ENCODE assay signal across 27 mouse cellular contexts in the genomic region with DNA sequence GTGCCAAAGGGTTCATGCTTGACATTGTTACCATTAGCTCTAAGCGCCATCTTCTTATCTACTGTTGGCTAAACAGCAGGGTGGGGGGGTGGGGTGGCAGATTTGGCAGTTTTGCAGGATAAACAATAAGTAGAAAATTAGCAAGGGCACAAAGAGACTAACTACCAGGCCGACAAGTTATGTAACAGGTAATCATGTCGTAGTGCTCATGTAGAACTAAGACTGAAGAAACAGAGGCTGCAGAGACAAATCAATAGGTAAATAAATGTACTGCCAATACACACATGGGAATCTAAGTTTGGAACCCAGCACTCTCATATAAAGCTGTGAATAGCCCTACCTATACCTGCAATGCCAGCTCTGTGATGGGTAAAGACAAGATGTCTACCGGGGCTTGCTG.
DNase-seq lines count a peak whose midpoint lies in the region; ATAC-seq and TF ChIP-seq lines count a peak whose summit lies in the region.
"Had no signal": no experiment of that assay in that cellular context is flagged by ENCODE, and none has a peak within 500 bp of the region (broad histone marks: within the 10 kb centered on the region; RNA-seq: fewer than 3 reads in every experiment).

No protein-coding gene starts in this region.

- peak; percentile 12 for DNase-seq in liver
- DNase-seq in liver, postnatal 0 days: no peak
- DNase-seq in liver, embryonic 11.5 days (ENCODE audit: low spot score): no peak
- no peak for DNase-seq in cerebellum, adult 9-11 months
- DNase-seq: adrenal gland, adult 8-10 months; adrenal gland, postnatal 14 days; adrenal gland, postnatal 36 days; B cell, adult 2 months; cerebellum, adult 11-12 months; cerebellum, adult 2 months; cerebellum, adult 9-10 months; cerebellum, postnatal 14 days; cerebellum, postnatal 36 days; embryo, embryonic 11 days had no signal

- no peaks in the 10 kb centered on the region for H3K4me1 ChIP-seq in liver, postnatal 0 days (ENCODE audit: insufficient read depth)
- no peaks in the 10 kb centered on the region for H3K4me1 ChIP-seq in liver, embryonic 11.5 days (replicated peaks; ENCODE audit: control insufficient read depth, insufficient read depth, low read length)
- H3K4me1 ChIP-seq: embryonic facial prominence, embryonic 13.5 days; embryonic facial prominence, embryonic 15.5 days had no signal

- ATAC-seq in liver, postnatal 0 days: no peak
- 0 out of 2 replicates have a peak, but pooled peaks have one; percentile 26 for ATAC-seq in liver, embryonic 11.5 days (replicated peaks; ENCODE audit: low FRiP score)
- ATAC-seq in megakaryocyte-erythroid progenitor cell, adult 5-6 weeks (replicated peaks; ENCODE audit: low FRiP score, low TSS enrichment, poor library complexity, severe bottlenecking): 0 out of 2 replicates have a peak, but pooled peaks have one; percentile 23
- ATAC-seq: activated CD4-positive, CD25-positive, alpha-beta regulatory T cell, adult 4 months; CD4-positive, CD25-positive, alpha-beta regulatory T cell, adult 4 months; forebrain, embryonic 14.5 days; forebrain, embryonic 16.5 days; Patski had no signal

- H3K9ac ChIP-seq in liver, postnatal 0 days (replicated peaks): no peak overlapping the region
- no peak overlapping the region for H3K9ac ChIP-seq in liver, embryonic 11.5 days (ENCODE audit: low read depth, low read length)
- H3K9ac ChIP-seq: embryonic facial prominence, embryonic 13.5 days; embryonic facial prominence, embryonic 15.5 days; forebrain, embryonic 12.5 days had no signal

- no peak overlapping the region for H3K4me2 ChIP-seq in liver, postnatal 0 days (ENCODE audit: low read depth, low read length)
- H3K4me2 ChIP-seq in liver, embryonic 11.5 days: no peak overlapping the region
- H3K4me2 ChIP-seq: embryonic facial prominence, embryonic 13.5 days; embryonic facial prominence, embryonic 15.5 days; forebrain, embryonic 12.5 days had no signal

- H3K27me3 ChIP-seq in liver, postnatal 0 days (ENCODE audit: insufficient read depth, low read length): no peaks in the 10 kb centered on the region
- no peaks in the 10 kb centered on the region for H3K27me3 ChIP-seq in liver, embryonic 11.5 days (replicated peaks; ENCODE audit: control insufficient read depth, insufficient read depth, low read length)
- H3K27me3 ChIP-seq: CH12.LX; embryonic facial prominence, embryonic 13.5 days; embryonic facial prominence, embryonic 15.5 days; forebrain, embryonic 12.5 days had no signal

- no peak overlapping the region for H3K27ac ChIP-seq in liver, postnatal 0 days (ENCODE audit: low read depth)
- no peak overlapping the region for H3K27ac ChIP-seq in liver, embryonic 11.5 days (ENCODE audit: low read depth, low read length)
- H3K27ac ChIP-seq: embryonic facial prominence, embryonic 13.5 days; embryonic facial prominence, embryonic 15.5 days; forebrain, embryonic 10.5 days; forebrain, embryonic 12.5 days had no signal

- 56% methylated on average over 4 of the region's 4 CpGs for WGBS in liver, postnatal 0 days (ENCODE audit: insufficient replicate concordance)
- WGBS in liver, embryonic 11.5 days: 76% methylated on average over 4 of the region's 4 CpGs

- no peaks in the 10 kb centered on the region for H3K36me3 ChIP-seq in liver, postnatal 0 days (replicated peaks; ENCODE audit: insufficient read depth, low read length)
- H3K36me3 ChIP-seq in liver, embryonic 11.5 days (ENCODE audit: control insufficient read depth, insufficient read depth, low read length): no peaks in the 10 kb centered on the region
- H3K36me3 ChIP-seq: embryonic facial prominence, embryonic 13.5 days; embryonic facial prominence, embryonic 15.5 days; forebrain, embryonic 10.5 days; forebrain, embryonic 12.5 days; G1E had no signal

- no peaks in the 10 kb centered on the region for H3K9me3 ChIP-seq in liver, postnatal 0 days (ENCODE audit: low read length)
- H3K9me3 ChIP-seq in liver, embryonic 11.5 days (ENCODE audit: control insufficient read depth, low read length): no peaks in the 10 kb centered on the region; the same call in 1 of the 2 replicates
- H3K9me3 ChIP-seq: embryonic facial prominence, embryonic 13.5 days; embryonic facial prominence, embryonic 15.5 days; forebrain, embryonic 10.5 days; forebrain, embryonic 12.5 days; G1E had no signal

- TF ChIP-seq CTCF in liver, postnatal 0 days (IDR thresholded peaks at IDR 0.05; ENCODE audit: low read depth): no peak

- TF ChIP-seq EP300 in liver, postnatal 0 days (IDR thresholded peaks at IDR 0.05; ENCODE audit: low read depth): no peak

- H3K4me3 ChIP-seq in liver, postnatal 0 days (ENCODE audit: low read depth, low read length): no peak overlapping the region
- H3K4me3 ChIP-seq in liver, embryonic 11.5 days (ENCODE audit: low read depth, low read length): no peak overlapping the region
- H3K4me3 ChIP-seq: embryonic facial prominence, embryonic 13.5 days; embryonic facial prominence, embryonic 15.5 days; erythroblast, embryonic 14.5 days; forebrain, embryonic 10.5 days; forebrain, embryonic 12.5 days had no signal
